Mouse (Mus musculus) megakaryocyte, embryonic 14.5 days (primary cell): Measurements from ENCODE around the gene 1700016D06Rik. TPM values are rescaled to one million over a fixed set of nuclear protein-coding genes. Genes with fewer than 3 reads are reported as not detected.

Experiments used
- H3K27me3 ChIP-seq: replicated peaks from 2 replicates; pipeline ENCODE3; 2012; ENCODE audit warnings: inconsistent platforms
- H3K36me3 ChIP-seq: replicated peaks from 2 replicates; pipeline ENCODE3; 2012; ENCODE audit warnings: low read length, inconsistent platforms, mixed read lengths
- H3K4me1 ChIP-seq: 2 replicates; pipeline ENCODE4 v1.6.1; 2012; ENCODE audit warnings: inconsistent platforms
- H3K4me3 ChIP-seq: replicated peaks from 2 replicates; pipeline ENCODE3; 2012; ENCODE audit warnings: moderate library complexity, mild to moderate bottlenecking, inconsistent platforms
- H3K9me3 ChIP-seq: 2 replicates; pipeline ENCODE4 v1.6.1; 2012; ENCODE audit warnings: inconsistent platforms
- FLI1 ChIP-seq: IDR thresholded peaks from 2 replicates; pipeline ENCODE4 v1.6.1; 2012; ENCODE audit warnings: low read length, inconsistent platforms, mixed read lengths
- GATA1 ChIP-seq: IDR thresholded peaks from 3 replicates; pipeline ENCODE4 v1.6.1; 2012; ENCODE audit warnings: mixed read lengths, low read length, inconsistent platforms, borderline replicate concordance
- polyA plus RNA-seq: library from polyadenylated mRNA; stranded (reverse); fragments of >175 nt; gene quantifications from 2 replicates; pipeline ENCODE4 v1.2.3, GENCODE M21; 2012; ENCODE audit warnings: low replicate concordance; ENCODE audit not compliant: insufficient read depth

Gene 1700016D06Rik
- not detected in 2 replicates for polyA plus RNA-seq

- Histone ChIP-seq H3K36me3 (no peaks in the 10 kb centered on the region), H3K9me3 (peaks cover 11% of the 10 kb centered on the region), H3K27me3 (peaks cover 37% of the 10 kb centered on the region), H3K4me1 (peaks cover 25% of the 10 kb centered on the region), H3K4me3 (peak within 1 kb of the TSS; percentile 82)
- no peak for TF ChIP-seq GATA1
- no peak for TF ChIP-seq FLI1
These were observed at the start of gene 1700016D06Rik for GRCm38 (mm10) chr8:11701033-11701362. 1700016D06Rik (minus strand) TSS chr8:11701063.

DNA sequence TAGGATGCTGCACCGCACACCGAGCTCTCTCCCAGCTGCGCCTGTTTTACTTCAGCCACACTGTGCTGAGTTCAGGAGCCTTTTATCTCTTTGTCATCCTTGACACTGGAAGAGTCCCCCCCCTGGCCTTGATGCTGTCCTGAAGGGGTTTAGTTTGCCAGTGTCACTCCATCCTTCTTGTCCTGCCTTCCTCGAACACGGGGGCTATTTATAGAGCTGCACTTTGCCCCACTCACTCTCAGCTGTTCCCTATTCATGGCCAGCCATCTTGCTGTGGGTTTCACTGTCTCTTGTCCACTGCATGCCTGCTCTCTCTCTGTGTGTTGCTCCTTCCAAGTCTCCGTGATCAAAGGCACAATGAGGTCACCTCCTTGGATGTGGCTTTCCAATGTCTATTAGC, 48.6 kb upstream of the 1700016D06Rik start:
- H3K4me3 ChIP-seq: no peak overlapping the region
- peaks cover 10% of the 10 kb centered on the region for H3K4me1 ChIP-seq
- peaks cover 4% of the 10 kb centered on the region for H3K9me3 ChIP-seq
- H3K36me3 ChIP-seq: no peaks in the 10 kb centered on the region
- TF ChIP-seq FLI1: no peak
- TF ChIP-seq GATA1: no peak
- H3K27me3 ChIP-seq: peaks cover 41% of the 10 kb centered on the region

DNA sequence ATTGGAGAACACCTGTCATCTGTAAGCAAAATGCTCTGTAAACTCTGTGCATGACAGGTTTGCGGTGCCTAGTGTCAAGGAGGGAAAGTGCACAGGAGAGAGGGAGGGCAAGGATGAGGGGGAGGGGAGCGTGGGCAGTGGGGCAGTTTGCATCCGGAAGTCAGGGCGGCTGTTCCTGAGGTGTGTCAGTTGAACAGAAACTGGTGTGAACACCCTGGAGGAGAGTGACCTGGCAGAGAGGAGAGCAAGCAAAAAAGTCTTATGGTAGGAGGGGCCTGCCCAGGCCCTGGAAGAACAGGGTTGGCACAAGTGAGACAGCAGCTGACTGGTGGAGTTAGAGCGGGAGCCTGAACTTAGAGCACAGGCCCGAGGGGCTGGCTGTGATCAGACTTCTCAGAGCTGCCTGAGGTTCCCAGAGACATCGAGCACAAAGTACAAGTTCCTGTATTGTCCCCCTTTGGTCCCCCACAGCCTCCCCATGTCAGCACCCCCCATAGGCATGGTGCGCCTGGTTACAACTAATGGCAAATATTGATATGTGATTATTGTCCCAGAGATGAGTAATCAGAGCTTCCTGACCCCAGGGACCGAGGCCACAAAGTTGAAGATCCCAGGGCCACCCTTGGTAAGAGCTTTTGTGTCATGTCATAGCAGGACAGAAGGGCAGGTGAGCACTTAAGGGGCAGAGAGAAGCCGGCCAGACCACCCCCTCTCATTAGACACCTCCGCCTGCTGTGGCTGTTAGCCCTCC, 46.2 kb upstream of the 1700016D06Rik start:
- Histone ChIP-seq H3K4me1 (peaks cover 10% of the 10 kb centered on the region), H3K4me3 (no peak overlapping the region), H3K36me3 (no peaks in the 10 kb centered on the region), H3K27me3 (peaks cover 45% of the 10 kb centered on the region), H3K9me3 (peaks cover 7% of the 10 kb centered on the region)
- TF ChIP-seq FLI1 (no peak), GATA1 (no peak)

DNA sequence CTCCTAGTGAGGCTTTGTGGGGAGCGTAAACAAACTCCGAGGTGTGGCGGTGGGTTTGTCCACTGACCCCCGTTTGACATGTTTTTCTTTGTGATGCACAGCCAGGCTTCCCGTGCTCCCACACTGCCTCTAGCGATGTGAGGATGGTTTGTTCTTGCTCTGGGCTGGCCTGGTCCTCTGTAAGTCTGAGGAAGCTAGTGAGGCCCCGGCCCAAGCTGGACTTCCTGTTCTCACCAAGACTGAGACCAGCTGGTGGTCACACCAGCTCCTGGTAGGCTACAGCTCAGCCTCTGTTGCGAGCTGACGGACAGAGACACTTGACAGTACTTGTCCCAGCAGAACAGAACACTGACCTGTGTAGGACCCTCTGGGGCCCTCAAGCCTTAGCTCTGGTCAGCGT, 42.7 kb upstream of the 1700016D06Rik start:
- Histone ChIP-seq H3K36me3 (no peaks in the 10 kb centered on the region), H3K9me3 (peaks cover 7% of the 10 kb centered on the region), H3K4me1 (peaks cover 6% of the 10 kb centered on the region; the same call in 1 of the 2 replicates), H3K4me3 (no peak overlapping the region), H3K27me3 (peaks cover 59% of the 10 kb centered on the region)
- TF ChIP-seq GATA1 (no peak), FLI1 (no peak)

- H3K4me3 ChIP-seq: no peak overlapping the region
- TF ChIP-seq GATA1 (no peak), FLI1 (no peak)
- H3K9me3 ChIP-seq: peaks cover 7% of the 10 kb centered on the region
- peaks cover 6% of the 10 kb centered on the region; the same call in 1 of the 2 replicates for H3K4me1 ChIP-seq
- H3K27me3 ChIP-seq: peaks cover 65% of the 10 kb centered on the region
- no peaks in the 10 kb centered on the region for H3K36me3 ChIP-seq
These were observed 40.0 kb upstream of the 1700016D06Rik start for GRCm38 (mm10) chr8:11740857-11741256.

GRCm38 (mm10) chr8:11739082-11739481, 38.2 kb upstream of the 1700016D06Rik start:
- TF ChIP-seq FLI1 (no peak), GATA1 (no peak)
- Histone ChIP-seq H3K27me3 (peaks cover 77% of the 10 kb centered on the region), H3K9me3 (no peaks in the 10 kb centered on the region)

DNA sequence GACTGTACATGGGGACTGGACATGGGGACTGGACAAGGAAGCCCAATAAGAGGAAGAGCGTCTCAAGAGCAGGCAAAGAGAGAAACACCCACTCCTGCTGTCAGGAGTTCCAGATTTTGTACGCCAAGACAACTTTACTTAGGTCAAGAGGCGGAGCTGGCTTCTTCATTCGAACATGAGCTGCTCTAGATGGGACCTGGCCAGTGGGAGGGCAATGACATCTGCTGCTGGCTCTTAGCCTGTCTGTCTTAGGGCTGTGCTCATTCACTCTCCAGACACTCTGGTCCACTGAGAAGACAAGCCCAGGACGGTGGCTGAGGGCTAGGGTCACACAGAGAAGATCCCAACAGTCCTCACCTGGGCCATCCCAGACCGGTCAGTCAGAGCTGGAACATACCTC, 36.2 kb upstream of the 1700016D06Rik start:
- Histone ChIP-seq H3K27me3 (peaks cover 81% of the 10 kb centered on the region), H3K4me1 (no peaks in the 10 kb centered on the region; the same call in 1 of the 2 replicates), H3K4me3 (no peak overlapping the region), H3K9me3 (no peaks in the 10 kb centered on the region), H3K36me3 (no peaks in the 10 kb centered on the region)
- no peak for TF ChIP-seq FLI1
- TF ChIP-seq GATA1: no peak

More at GRCm38 (mm10) chr8:11739082-11739481, 38.2 kb upstream of the 1700016D06Rik start:
- Histone ChIP-seq H3K4me3 (no peak overlapping the region), H3K4me1 (peaks cover 6% of the 10 kb centered on the region; the same call in 1 of the 2 replicates), H3K36me3 (no peaks in the 10 kb centered on the region)

GRCm38 (mm10) chr8:11735672-11736235, 34.9 kb upstream of the 1700016D06Rik start:
- H3K4me1 ChIP-seq: no peaks in the 10 kb centered on the region; the same call in 1 of the 2 replicates
- H3K36me3 ChIP-seq: no peaks in the 10 kb centered on the region
- H3K4me3 ChIP-seq: no peak overlapping the region
- TF ChIP-seq GATA1 (no peak), FLI1 (no peak)
- H3K27me3 ChIP-seq: peaks cover 80% of the 10 kb centered on the region
- H3K9me3 ChIP-seq: no peaks in the 10 kb centered on the region

GRCm38 (mm10) chr8:11730271-11730940, 29.5 kb upstream of the 1700016D06Rik start:
- Histone ChIP-seq H3K4me3 (no peak overlapping the region), H3K4me1 (peaks cover 15% of the 10 kb centered on the region), H3K27me3 (peaks cover 95% of the 10 kb centered on the region), H3K36me3 (no peaks in the 10 kb centered on the region), H3K9me3 (no peaks in the 10 kb centered on the region)
- TF ChIP-seq GATA1 (no peak), FLI1 (no peak)
